Mouse (Mus musculus) kidney, adult 9 months (tissue): Measurements from ENCODE around the gene Huwe1.

Experiments
- DNase-seq: peaks from one replicate; pipeline ENCODE4 v3.0.0; 2022

The Huwe1 gene

DNA sequence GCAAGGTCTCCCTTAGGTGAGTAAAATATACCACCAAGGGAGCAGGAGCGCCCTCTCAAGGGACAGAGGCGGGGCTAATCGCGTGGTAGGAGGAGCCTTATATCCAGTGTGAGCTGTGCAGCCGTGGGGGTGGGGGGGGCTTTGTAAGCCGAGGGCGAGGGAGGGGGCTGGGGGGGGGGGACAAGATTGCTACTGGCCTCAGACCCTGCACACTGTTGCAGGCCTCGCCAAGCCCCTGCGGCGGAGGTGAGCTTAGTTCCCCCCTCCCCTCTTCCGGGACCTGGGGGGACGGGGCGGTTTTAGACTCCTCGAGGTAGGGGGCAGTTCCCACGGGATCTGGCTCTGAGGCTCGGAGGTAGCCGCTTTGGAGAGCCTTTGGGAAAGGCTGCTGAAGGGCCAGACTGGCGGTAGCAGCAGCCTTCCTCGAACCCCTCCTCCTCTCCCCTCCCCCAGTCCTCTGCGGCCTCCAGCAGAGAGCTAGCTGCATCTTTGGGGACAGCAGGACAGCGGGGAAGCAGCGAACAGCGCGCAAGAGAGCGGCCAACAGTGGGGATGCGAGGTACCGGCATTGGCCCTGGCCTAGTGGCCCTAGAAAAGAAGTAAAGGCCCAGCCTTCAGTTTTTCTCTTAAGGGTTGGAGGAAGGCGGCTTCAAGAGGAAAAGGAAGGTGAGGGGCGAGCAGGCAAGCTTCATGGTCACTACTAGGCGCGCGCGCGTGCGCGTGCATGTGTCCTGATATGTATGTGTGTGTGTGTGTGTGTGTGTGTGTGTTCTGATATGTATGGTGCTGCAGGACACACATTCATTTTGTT lies at the start of gene Huwe1:
Gene Huwe1, plus strand, starts transcription at position 107 of the 811 bp plus-strand sequence.
- DNase-seq: peak; percentile 68

GRCm38 (mm10) chrX:151780348-151780747 lies 20.3 kb upstream of the Huwe1 start:
- DNase-seq: no peak

DNA sequence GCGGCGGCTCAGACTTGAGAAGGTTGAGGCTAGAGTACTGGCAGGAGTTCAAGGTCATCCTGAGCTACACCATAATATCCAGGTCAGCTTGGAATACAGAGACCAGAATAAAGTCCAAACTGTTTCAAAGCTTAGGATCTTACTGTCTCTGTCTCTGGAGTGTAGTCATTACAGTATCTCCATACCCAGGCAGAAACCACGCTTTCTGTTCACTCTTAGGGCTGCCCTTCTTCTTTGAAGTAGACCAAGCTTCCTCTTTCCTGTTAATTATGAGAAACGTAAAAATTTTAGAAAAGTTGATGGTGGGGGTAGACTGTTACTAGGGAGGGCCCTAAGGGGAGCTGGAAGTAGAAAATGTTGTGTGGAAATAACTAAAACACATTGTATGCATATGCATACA lies 17.7 kb upstream of the Huwe1 start:
- DNase-seq: peak; percentile 22

DNA sequence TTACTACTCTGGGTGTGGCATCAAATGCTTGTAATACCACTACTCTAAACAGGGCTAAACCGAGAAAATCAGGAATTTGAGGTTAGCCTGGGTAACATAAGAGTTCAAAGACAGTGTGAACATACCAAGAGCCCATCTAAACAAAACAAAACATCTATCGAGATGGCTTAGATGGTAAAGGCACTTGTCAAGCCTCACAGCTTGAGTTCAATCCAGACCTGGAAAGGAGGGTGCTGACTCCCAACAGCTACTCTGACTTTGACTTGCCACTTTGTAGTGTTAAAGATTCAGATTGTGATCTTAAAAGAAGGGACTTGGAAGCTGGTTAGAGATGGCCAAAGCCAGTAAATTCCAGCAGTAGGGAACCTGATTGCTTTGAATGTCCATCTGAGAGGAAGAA lies 7.8 kb upstream of the Huwe1 start:
- no peak for DNase-seq

DNA sequence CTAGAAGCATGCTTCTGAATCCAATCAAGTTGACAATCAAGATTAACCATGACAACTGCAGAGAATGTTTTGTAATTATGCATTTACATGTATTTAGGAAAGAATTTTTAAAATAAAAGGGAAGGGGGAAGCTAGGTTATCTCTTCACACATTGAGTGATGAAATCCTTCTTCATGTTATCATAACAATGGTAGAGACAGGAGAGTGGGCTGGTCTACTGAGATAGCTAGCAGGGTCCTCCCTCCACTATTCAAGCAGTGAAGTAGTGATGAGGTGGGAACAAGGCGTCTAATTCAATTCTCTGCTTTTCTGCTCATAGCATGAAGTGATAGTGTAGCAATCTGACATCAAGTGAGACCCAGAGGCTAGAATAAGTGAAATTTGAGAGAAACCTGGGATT lies 2.6 kb upstream of the Huwe1 start:
- DNase-seq: no peak

DNA sequence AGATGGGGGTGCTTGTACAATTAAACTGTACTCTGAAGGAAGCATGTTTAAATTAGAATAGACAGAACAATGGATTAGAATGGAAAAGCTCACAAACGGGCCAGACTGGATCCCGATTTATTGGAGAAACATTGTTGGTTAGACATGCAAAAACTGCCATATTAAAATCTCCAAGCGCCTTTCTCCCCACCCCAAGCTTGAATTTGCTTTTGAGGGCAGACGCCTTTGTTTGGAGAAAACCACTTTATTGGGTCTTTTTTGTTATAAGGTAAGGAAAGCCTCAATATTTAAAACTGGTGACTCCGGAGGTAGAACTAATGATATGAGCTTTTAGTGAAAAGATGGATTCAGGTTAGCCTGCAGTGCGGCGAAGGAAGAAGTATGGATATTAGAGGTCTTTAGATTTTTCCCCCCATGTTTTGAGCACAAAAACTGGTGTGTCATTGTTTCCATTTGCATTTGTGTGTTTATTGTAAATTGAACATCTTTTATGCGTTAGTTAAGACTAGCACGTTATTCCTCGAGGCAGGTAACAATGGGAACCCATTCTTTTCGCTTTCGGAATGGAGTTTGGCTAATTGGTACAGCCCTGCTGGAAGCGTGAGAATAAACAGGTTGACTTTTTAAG lies 1.8 kb downstream of the Huwe1 start:
- DNase-seq: no peak

GRCm38 (mm10) chrX:151802956-151803776 lies 2.6 kb downstream of the Huwe1 start:
- DNase-seq: peak; percentile 98

GRCm38 (mm10) chrX:151803777-151804101 lies 3.1 kb downstream of the Huwe1 start:
- peak; percentile 54 for DNase-seq

DNA sequence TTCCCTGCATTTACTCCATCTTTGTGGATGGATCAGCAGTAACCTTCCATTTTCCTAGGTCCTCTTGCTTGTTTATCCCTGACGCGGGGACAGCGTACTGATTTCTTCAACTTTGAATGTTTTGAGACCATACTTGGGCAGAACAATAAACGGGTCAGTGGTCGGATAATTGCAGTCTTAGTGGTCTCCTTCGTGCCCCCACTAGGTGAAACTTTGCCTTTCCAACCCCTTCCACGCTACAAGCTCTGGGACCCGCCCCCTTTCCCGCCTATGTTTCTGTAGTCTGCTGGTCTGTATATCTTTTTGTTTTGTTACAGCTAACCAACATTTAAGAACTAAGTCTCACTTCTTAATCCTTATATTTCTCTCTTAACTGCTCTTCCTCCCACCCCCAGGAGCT lies 3.8 kb downstream of the Huwe1 start:
- no peak for DNase-seq

- no peak for DNase-seq
Observed at GRCm38 (mm10) chrX:151811481-151811880, 10.9 kb downstream of the Huwe1 start.

DNA sequence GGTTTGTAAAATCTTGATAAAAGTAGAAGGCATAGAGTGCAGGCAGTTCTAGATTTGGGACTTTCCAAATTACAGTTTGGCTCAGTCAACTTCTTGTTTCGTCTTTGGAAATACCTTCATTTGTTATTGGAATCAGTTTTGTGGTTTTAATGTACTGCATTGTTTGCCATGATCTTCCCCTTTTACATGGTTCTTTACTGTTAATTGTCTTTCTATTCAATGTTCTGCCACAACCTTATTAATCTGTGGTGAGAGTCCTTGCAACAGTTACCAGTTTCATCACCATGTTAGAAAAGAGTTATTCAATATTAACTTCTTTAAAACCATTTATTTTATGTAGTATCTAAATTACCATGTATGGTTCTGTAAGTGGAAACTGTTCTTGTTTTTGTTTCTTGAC lies 13.0 kb downstream of the Huwe1 start:
- no peak for DNase-seq

DNA sequence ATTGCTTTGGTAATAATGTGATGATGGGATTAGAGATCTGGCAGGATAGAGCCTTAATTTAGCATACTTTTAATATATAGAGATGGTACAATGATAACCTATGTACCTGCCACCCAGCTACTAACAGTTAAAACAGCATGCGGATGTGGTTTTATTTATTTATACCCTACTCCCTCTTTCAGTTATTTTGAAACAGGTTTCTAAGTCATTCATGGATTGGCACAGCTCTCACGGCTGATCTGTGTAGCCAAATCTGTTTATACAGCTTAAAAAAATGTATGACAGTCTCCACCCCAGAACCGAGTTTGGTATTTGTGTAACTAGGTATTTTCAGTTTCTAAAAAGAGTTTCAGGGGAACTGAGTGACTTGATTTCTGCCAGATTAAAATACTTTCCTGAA lies 17.1 kb downstream of the Huwe1 start:
- no peak for DNase-seq

- no peak for DNase-seq
Observed at GRCm38 (mm10) chrX:151828971-151829370, 28.4 kb downstream of the Huwe1 start.

DNA sequence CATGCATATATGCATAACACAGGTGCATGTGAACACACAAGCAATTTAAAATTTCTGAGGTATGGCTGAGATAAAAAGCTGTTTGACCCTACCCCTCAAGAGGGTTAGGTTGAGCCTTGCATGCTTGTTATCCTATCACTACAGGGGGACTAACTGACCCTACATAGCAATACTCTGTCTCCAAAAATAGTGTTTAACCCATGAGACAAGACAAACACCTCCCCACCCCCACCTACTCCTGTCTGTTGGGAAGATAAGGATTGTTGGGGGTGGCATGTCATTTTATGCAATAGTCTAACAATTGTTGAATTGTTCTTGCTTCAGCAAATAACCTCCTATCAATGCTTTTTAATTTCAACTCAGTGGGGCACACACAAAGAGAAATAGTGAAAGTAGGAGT lies 30.7 kb downstream of the Huwe1 start:
- DNase-seq: no peak

- DNase-seq: no peak
Observed at GRCm38 (mm10) chrX:151832982-151833381, 32.4 kb downstream of the Huwe1 start.

DNA sequence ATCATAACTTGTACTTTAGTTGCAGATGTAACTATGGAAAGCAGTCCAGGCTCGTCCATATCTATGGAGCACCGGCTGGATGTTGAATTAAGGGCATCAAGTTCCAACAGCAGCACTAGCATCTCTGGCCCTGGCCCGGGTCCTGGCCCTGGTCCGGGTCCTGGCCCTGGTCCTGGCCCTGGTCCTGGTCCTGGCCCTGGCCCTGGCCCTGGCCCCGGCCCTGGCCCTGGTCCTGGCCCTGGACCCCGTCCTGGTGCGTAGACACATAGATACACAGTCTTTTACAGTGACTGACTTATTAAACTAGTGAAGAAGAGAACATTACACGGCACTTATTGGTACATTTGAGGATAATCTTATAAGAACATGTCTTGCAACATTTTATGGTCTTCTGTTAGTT lies 58.8 kb downstream of the Huwe1 start:
- DNase-seq: no peak

GRCm38 (mm10) chrX:151910692-151911091 lies 110.1 kb downstream of the Huwe1 start:
- no peak for DNase-seq

DNA sequence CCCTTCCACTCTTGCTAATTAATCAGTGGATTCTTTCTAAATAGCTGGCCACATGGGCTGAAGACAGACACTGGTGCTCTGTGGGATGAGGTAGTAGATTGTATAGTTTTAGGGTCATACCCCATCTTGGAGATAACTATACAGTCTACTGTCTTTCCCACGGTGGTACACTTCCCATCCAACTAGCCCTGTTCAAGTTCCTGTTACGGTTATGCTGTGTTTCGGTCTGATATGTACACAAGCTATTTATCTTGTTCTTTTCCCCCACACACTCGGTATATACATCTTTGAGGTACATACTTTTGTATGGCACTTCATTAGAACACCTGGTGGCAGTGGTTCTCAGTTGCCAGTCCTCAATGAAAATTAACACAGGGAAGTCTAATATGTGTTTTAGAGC lies 111.7 kb downstream of the Huwe1 start:
- DNase-seq: no peak

DNA sequence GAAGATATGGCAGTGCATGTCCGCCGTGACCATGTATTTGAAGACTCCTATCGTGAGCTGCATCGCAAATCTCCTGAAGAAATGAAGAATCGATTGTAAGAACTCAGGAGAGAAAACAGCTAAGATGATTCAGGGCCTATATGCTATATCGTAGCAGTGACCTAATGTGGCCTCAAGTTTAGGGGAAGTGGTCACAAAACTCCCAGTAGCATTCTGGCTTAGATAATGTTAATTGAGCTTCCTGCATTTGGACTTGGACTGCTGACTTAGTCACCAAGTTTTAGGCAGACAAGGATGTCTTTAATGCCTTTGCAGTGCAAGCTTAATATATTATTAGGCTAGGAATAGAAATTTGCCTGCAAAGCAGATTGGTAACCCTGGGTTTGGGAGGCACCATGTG lies 128.8 kb downstream of the Huwe1 start:
- DNase-seq: no peak

- no peak for DNase-seq
Observed at GRCm38 (mm10) chrX:151938852-151939251, 138.2 kb downstream of the Huwe1 start.

DNA sequence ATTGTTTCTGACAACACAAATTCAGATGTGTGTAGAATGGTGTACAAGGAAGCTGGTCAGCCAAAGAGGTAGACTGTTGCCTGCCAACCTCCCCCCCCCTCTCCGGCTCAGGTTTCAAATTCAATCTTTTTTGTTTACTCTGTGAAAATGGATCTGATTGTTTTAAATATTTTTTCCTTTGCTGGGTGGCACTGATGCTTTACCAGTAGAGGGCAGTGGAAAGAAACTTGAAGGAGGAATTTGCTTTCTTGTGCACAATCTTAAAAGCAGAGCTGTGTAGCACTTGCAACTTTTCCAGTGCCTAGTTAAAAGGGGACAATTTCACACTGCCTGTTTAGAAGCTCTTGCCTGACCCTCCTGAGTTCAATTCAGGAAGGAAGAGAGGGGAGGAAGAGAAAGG lies 146.4 kb downstream of the Huwe1 start:
- peak; percentile 22 for DNase-seq

DNA sequence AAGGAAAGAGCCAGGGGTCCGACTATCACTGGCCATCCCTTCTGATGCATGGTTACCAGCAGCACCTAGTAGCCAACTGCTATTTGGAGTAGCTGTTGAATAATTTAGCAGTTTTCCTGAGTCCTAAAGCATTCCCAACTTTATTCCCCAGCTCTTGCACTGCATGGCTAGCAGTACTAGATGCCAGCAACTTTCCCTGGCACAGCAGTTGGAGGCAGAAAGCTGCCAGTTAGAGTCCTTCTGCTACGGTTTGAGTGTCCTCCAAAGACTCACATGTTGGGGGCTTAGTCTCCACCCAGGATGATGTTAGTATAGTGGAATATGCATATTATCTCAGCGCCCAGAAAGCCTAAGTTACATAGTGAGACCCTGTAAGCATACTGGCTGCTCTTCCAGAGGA lies 147.2 kb downstream of the Huwe1 start:
- DNase-seq: no peak

DNA sequence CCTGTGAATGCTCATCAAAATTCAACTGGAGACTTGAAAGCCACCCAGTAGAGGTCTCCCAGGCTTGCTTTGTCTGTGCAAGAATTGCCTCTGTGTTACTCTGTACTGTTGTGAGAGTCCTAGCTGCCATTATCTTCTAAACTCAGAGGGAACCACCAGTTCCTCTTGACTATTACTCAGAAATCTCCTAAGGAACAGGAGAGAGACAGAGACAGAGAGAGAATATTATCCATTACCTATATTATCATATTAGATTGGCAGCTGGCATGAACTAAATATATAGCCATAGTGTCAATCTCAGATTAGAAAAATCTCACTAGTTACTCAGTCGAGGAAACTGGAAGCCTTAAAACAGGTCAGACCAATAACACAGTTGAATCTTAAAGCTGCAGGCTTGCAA lies 149.6 kb downstream of the Huwe1 start:
- no peak for DNase-seq

DNA sequence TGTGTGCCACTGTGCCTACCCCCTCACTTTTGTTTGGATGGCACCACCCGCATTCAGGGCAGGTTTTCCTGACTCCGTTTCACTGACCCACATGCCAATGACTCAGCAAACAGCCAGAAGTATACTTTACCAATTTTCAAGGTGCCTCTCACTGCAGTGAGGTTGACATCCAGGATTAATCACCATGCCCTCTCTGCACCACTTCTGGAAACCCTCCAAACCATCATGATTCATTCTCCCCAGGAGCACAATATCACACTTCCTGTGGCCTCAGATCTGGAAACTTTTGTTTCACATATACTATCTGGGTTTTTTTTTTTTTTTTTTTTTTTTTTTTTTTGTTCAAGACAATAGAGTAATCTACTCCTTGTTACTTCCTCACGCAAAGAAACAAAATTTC lies 150.6 kb downstream of the Huwe1 start:
- DNase-seq: no peak
